In the genomic region with DNA sequence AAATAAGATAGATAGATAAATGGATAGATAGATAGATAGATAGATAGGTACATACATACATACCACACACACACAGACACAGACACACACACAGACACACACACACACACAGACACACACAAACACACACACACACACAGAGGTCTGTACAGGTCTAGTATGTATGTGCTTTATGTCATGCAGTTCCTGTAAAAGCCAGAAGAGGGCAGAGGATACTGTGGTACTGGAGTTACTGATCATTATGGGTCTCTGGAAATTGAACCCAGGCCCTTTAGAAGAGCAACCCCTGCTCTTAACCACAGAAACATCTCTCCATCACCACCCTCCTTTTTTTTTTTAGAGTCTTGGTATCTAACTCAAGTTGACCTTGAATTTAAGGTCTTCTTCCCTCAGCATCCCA, we compare ENCODE assay signal across 10 mouse cellular contexts. TPM values are rescaled to one million over a fixed set of nuclear protein-coding genes. Genes with fewer than 3 reads are reported as not detected.
A peak's percentile ranks its signal among the peaks of the same experiment; 100 is the strongest.
DNase-seq lines count a peak whose midpoint lies in the region; ATAC-seq and TF ChIP-seq lines count a peak whose summit lies in the region.
"Had no signal": no experiment of that assay in that cellular context is flagged by ENCODE, and none has a peak within 500 bp of the region (broad histone marks: within the 10 kb centered on the region; RNA-seq: fewer than 3 reads in every experiment).

No protein-coding gene starts in this region.

- H3K4me3 ChIP-seq in kidney, postnatal 0 days (replicated peaks; ENCODE audit: low read depth, low read length) = no peak overlapping the region
- H3K4me3 ChIP-seq: limb, embryonic 12.5 days had no signal

- no peak for ATAC-seq in kidney, postnatal 0 days (replicated peaks; ENCODE audit: low FRiP score, low read depth)
- peak; percentile 33; the same call in 1 of the 2 replicates for ATAC-seq in common myeloid progenitor, adult 5-6 weeks (replicated peaks; ENCODE audit: low read depth, poor library complexity, severe bottlenecking)

- no peak overlapping the region for H3K27ac ChIP-seq in kidney, postnatal 0 days
- H3K27ac ChIP-seq: limb, embryonic 12.5 days had no signal

- H3K9ac ChIP-seq in kidney, postnatal 0 days (ENCODE audit: low read depth, low read length) = no peak overlapping the region
- H3K9ac ChIP-seq: limb, embryonic 12.5 days had no signal

- no peaks in the 10 kb centered on the region for H3K27me3 ChIP-seq in kidney, postnatal 0 days (ENCODE audit: insufficient read depth, low read length)
- H3K27me3 ChIP-seq: limb, embryonic 12.5 days had no signal

- H3K36me3 ChIP-seq in kidney, postnatal 0 days (ENCODE audit: insufficient read depth, low read length) = no peaks in the 10 kb centered on the region

- TF ChIP-seq CTCF in kidney, postnatal 0 days (IDR thresholded peaks at IDR 0.05; ENCODE audit: low read depth) = peak; percentile 57

- DNase-seq in kidney, postnatal 0 days (ENCODE audit: low spot score) = peak; percentile 39
- no peak for DNase-seq in kidney, adult 18-20 months
- DNase-seq in 416B (ENCODE audit: low read depth) = peak; percentile 71
- DNase-seq in B cell, adult 2 months = peak; percentile 38 to 48
- no peak for DNase-seq in adrenal gland, postnatal 10 days
- no peak for DNase-seq in ovary, postnatal 36 days (ENCODE audit: low spot score)
- DNase-seq: adrenal gland, postnatal 25 days had no signal

- no peak overlapping the region for H3K4me2 ChIP-seq in kidney, postnatal 0 days (ENCODE audit: low read length)
- H3K4me2 ChIP-seq: limb, embryonic 12.5 days had no signal

- no peaks in the 10 kb centered on the region for H3K9me3 ChIP-seq in kidney, postnatal 0 days (replicated peaks; ENCODE audit: low read length)
- H3K9me3 ChIP-seq: limb, embryonic 12.5 days had no signal

- H3K4me1 ChIP-seq in kidney, postnatal 0 days (replicated peaks; ENCODE audit: insufficient read depth, low read length) = no peaks in the 10 kb centered on the region

RNA-seq across cellular contexts. Expression of gene Prr13, which starts 4.8 kb away (rescaled TPM):
- polyA plus RNA-seq in kidney, postnatal 0 days (2015; fragmentation: Nextera tagmentation; extraction: Ambion mirVana) = 109 and 117 TPM in 2 replicates
- 38.7 and 51.2 TPM in 2 replicates for total RNA-seq in common myeloid progenitor, adult 5-6 weeks (2017)
- 10 to 100 TPM; 46.9 to 53.1 TPM for total RNA-seq in adrenal gland, postnatal 10 days (2021)

RNA-seq across cellular contexts. Expression of gene Pcbp2, which starts 6.7 kb away (rescaled TPM):
- polyA plus RNA-seq in kidney, postnatal 0 days (2015; fragmentation: Nextera tagmentation; extraction: Ambion mirVana) = 185 and 191 TPM in 2 replicates
- 227 and 349 TPM in 2 replicates for total RNA-seq in common myeloid progenitor, adult 5-6 weeks (2017)
- 100 to 1,000 TPM; 703 to 724 TPM for total RNA-seq in adrenal gland, postnatal 10 days (2021)

RNA-seq across cellular contexts. Expression of gene Amhr2, which starts 18.5 kb away (rescaled TPM):
- polyA plus RNA-seq in kidney, postnatal 0 days (2015; fragmentation: Nextera tagmentation; extraction: Ambion mirVana) = 0.46 and 0.80 TPM in 2 replicates
- not detected in 2 replicates for total RNA-seq in common myeloid progenitor, adult 5-6 weeks (2017)
- total RNA-seq in adrenal gland, postnatal 10 days (2021) = 1 to 10 TPM; 1.7 to 2.1 TPM

RNA-seq across cellular contexts. Expression of gene Gm10337, which starts 39.9 kb away (rescaled TPM):
- polyA plus RNA-seq in kidney, postnatal 0 days (2015; fragmentation: Nextera tagmentation; extraction: Ambion mirVana) = 1.8 TPM in 1 of 2 replicates, not detected in the other
- total RNA-seq in common myeloid progenitor, adult 5-6 weeks (2017) = not detected in 2 replicates
- 1 to 10 TPM; 3.7 to 4.1 TPM for total RNA-seq in adrenal gland, postnatal 10 days (2021)
- total RNA-seq: adrenal gland, postnatal 25 days; heart, adult 8-10 months had no signal
- polyA plus RNA-seq: limb, embryonic 12.5 days had no signal

RNA-seq across cellular contexts. Expression of gene Map3k12, which starts 53.2 kb away (rescaled TPM):
- 7.8 and 8.1 TPM in 2 replicates for polyA plus RNA-seq in kidney, postnatal 0 days (2015; fragmentation: Nextera tagmentation; extraction: Ambion mirVana)
- 0.92 and 1.3 TPM in 2 replicates for total RNA-seq in common myeloid progenitor, adult 5-6 weeks (2017)
- 10 to 100 TPM in 1 of 2 experiments, 1 to 10 TPM in 1; 7.7 to 11.2 TPM for total RNA-seq in adrenal gland, postnatal 10 days (2021)

Comparison
In these comparisons a context has a peak if more than half of its experiments do, and no peak if none do; other contexts are left out.
1. DNase-seq: peak in kidney, postnatal 0 days (single experiment), 416B (single experiment) and B cell, adult 2 months (2 of 2); none in kidney, adult 18-20 months (single experiment), adrenal gland, postnatal 10 days (single experiment) and ovary, postnatal 36 days (single experiment).